Mouse (Mus musculus) cerebellum, adult 2 months (tissue): Measurements from ENCODE around the gene Fam45a.

Experiments
- CTCF ChIP-seq: fragments of 200-500 bp; IDR thresholded peaks from 2 replicates; pipeline ENCODE4 v1.5.1; 2011; ENCODE audit warnings: low read depth, mild to moderate bottlenecking, control low read depth, low read length, moderate library complexity, borderline replicate concordance; ENCODE audit not compliant: insufficient read depth
- POLR2A ChIP-seq: fragments of 200-500 bp; IDR thresholded peaks from 2 replicates; pipeline ENCODE4 v1.6.1; 2011; ENCODE audit warnings: low read length, control low read depth, borderline replicate concordance; ENCODE audit not compliant: insufficient read depth

DNA sequence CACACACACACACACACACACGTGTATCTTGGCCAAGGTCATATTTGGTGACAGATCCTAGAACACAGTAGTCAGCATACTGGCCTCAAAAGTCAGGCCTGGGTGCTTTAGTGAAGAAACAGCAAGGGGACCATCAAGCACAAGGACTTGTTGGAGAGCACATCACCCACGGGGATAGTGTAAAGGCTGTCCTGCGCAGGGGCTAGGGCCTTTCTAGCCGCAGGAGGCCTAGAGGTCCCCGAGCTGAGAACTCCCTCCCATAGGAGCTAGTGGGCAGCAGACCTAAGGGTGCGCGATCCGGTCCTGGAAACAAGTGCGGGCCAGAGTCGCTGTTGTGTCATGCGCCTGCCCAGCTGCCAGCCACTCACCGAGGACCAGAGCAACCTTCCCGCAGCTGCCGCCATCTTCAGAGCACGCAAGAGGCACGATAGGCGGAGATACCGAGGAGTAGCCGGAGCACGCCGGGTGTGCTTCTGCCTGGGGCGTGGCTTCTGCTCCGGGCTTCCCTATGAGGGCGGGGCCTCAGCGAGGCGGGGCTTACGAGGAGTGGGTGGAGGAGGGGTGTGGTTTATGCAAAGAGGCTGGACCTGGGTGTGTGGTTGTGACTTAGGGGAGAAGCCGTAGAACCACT, 62.8 kb downstream of the Fam45a start, which contains the start of gene Prdx3:
- no peak for TF ChIP-seq CTCF
- TF ChIP-seq POLR2A, result peak; percentile 75
